Mouse (Mus musculus) left cerebral cortex, postnatal 25 days (tissue): Measurements from ENCODE around the gene Rxfp4. TPM values are rescaled to one million over a fixed set of nuclear protein-coding genes. Genes with fewer than 3 reads are reported as not detected.

Experiments used
- DNase-seq, 2 experiments: peaks; one replicate each; pipeline ENCODE4 v3.0.0; 2022; ENCODE audit warnings: low spot score in 2 of 2, mixed read lengths in 1 of 2
- intact Hi-C: fragments of 180-260 bp; cut with DNase I; formaldehyde crosslinking; loops from one replicate; pipeline ENCODE4 v1.15.1; 2025
- total RNA-seq, 2 experiments: library from RNA; stranded (reverse); gene quantifications; 2 replicates each; pipeline ENCODE4 v1.2.3; 2021

The Rxfp4 gene
- total RNA-seq, 2 experiments from 2014 or later = not detected

DNA sequence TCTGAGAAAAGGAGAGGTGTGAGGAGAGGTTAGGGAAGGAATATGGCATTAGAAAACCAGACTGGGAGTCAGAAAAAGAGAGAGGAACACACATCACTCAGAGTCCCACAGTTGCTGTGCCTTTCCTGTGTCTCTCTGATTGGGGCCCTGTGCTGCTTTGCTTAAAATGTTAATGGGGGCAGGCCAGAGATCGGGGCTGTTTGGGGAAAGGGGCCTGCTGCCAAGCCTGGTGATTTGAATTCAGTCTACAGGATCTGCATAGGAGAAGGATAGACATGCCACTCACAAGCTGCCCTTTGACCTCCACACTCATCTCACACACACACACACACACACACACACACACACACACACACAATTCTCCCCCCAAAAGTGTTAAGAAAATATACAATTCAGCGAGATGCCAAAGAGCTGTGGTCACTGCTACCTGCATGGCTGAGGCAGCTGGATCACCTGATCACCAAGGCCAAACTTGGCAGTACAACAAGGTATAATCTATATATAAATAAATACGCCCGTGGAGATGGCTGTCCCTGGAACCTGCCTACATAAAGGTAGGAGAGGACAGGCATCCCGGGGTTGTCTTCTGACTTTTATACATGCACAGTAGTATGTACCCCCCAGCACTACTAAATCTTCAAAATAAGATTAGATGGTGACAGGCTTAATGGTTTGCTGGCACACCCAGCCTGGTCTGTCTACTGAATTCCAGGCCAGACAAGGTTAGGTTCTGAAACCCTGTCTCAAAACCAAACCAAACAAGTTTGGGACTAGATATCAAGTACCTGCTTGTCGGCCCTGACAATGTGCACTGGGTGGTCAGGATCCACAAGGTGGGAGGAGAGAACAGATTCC, 801 bp upstream of the Rxfp4 start:
- intact Hi-C loops = no loop called here
- no peak for DNase-seq

DNA sequence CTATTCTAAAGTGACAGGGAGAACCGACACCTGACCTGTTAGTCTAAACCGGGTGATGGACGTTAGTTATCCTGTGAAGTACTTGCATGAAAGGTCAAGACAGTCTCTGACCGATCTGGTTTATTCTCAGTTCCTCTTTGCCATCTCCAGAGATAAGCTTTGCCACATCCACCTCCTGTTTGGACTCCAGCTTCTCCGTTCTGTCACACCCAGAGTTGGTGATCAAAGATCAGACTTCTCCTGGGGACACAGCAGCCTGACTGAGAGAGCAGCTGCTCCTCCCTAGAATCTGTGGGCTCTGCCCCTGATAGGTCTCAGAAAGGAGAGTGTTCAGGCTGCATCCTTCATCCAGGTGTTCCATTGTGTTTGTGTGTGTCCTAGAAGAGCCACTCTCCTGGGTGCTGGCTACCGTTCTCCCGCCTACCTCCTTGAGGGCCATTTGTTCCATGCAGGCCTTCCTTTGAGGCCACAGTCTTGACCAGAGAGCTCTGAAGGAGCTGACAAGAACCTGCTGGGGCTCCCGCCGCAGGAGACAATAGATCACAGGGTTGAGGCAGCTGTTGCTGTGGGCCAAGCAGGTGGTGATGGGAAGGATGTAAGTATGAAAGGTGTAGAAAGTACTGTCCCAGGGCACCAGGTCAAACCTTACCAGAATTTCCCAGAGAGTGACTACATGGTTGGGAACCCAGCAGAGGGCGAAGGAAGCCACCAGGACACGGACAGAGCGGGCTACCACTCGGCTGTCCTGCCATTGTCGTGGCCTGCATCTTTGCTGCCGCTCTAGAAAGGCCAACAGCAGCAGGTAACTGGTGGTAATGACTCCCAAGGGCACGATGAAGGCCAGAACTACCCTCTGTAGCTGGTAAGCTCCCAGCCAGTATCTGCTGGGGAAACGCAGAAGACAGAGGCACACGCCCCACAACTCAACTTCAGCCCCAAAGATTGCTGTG, 998 bp downstream of the Rxfp4 start:
- intact Hi-C loops = no loop called here
- no peak for DNase-seq

DNA sequence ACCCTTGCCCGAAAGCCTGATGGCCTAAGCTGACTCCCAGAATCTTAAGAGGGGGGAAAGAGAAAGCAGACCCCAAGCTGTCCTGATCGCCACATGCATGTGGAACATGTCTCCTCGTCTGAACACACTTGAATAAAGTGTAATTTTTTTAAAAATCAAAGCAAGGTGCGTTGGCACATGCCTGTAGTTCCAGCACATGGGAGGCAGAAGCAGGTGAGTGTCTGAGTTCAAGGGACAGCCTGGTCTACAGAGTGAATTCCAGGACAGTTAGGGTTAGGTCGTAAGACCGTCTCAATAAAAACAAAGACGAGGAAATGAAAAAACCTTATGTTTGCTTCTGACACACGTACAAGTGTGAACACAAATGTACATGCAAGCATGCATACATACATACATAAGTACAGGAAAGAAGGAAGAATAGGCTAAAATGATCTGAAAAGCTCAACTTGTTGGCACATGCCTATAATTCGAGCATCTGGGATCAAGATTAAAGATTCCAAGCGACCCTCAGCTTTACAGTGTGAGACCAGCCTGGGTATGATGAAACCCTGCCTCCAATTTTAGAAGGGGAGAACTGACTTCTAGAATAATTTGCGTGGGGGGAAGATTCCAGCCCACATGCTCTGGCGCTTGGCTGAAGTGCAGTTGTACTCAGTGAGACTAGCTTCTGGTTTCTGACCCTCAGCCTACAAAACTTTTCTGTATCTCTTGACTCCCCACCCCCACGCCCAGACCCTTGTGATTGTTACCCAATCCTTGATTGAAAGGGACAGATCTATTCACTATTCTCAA, 2.0 kb downstream of the Rxfp4 start:
- no peak for DNase-seq
- intact Hi-C loops = no loop called here

DNA sequence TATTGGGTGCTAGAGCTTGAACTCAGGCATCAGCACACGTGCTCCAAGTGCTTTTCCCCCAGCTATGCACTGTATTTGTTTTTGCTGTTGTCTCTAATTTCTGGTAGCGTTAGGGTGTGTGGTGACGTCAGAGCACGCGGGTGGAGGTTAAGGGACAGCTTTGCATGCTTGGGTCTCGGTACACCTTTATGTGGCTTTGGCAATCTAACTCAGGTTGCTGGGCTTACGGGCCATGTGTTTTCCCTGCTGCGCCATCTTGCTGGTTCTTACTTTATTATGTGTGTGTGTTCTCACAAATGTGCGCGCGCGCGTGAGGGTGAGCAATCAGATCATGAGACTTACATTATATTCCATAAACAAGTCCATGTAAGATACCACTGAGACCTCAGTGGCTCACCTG, 3.0 kb downstream of the Rxfp4 start:
- intact Hi-C loops = no loop called here
- DNase-seq = no peak

- DNase-seq = no peak
- intact Hi-C loops = no loop called here
Observed at GRCm38 (mm10) chr3:88649186-88649585, 3.8 kb downstream of the Rxfp4 start.

- no peak for DNase-seq
- intact Hi-C loops = no loop called here
Observed at GRCm38 (mm10) chr3:88648452-88649168, 4.3 kb downstream of the Rxfp4 start.

- no peak for DNase-seq
- intact Hi-C loops = no loop called here
Observed at GRCm38 (mm10) chr3:88647779-88648413, 5.0 kb downstream of the Rxfp4 start.

DNA sequence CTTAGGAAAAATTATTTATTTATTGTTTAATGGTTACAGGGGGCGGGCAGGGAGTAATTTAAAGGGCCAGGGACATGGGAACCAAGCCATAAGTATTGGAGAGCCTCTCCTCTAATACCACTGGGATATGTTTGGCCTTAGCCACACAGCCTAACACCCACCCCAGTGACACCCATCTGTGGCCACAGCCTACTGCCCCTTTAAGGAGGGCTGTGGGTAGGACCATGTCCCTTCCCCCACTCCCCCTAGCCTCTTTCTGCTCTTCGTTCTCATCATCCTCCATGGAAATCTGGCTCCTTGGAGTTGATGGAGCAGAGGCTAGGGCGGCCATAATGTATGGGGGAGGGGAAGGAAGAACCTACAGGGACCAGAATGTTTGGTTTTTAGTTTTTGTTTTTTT, 5.9 kb downstream of the Rxfp4 start:
- intact Hi-C loops = no loop called here
- DNase-seq = no peak

- no peak for DNase-seq
- intact Hi-C loops = no loop called here
Observed at GRCm38 (mm10) chr3:88646426-88646995, 6.4 kb downstream of the Rxfp4 start.

- intact Hi-C loops = no loop called here
Observed at GRCm38 (mm10) chr3:88645937-88646336, 7.0 kb downstream of the Rxfp4 start.

DNA sequence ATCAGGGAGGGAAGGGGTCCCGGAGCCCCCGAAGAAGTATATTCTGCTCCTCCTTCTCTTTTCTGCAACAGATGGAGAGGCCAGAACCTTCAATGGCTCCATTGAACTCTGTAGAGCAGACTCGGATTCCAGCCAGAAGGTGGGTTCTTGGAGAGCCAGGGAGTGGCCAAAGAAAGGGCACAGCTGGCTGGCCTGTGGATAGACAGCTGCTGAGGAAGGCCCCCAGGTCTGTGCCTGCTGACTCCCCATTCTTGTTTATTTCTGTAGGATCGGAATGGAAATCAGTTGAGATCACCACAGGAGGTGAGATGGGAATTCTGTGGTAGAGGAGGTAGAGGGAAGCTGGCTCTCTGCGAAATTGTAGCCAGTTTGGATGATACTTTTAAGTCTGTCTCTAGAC, 9.9 kb downstream of the Rxfp4 start:
- DNase-seq = no peak
- intact Hi-C loops = no loop called here

More at GRCm38 (mm10) chr3:88645937-88646336, 7.0 kb downstream of the Rxfp4 start:
- no peak for DNase-seq

DNA sequence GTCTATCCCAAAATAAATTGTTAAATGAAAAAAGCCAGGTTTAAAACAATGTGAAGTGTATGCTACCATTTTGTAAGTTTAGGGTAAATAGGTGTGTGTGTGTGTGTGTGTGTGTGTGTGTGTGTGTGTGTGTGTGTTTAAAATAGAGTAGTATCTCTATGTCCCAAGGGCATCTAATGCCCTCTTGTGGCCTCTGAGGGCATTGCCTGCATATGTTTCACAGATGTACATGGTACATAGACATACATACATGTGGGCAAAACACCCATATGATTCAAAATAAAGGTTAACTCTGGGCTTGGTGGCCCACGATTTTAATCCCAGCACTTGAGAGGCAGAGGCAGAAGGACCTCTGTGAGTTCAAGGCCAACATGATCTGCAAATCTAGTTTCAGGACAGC, 12.3 kb downstream of the Rxfp4 start:
- peak in 1 of 2 experiments; percentile 73 for DNase-seq
- intact Hi-C loops = loop anchor here (2.0 kb wide), 1 partner anchor 34 kb away; no protein-coding TSS in a partner anchor

- no peak for DNase-seq
- intact Hi-C loops = no loop called here
Observed at GRCm38 (mm10) chr3:88639239-88639638, 13.7 kb downstream of the Rxfp4 start.

GRCm38 (mm10) chr3:88637134-88637533, 15.8 kb downstream of the Rxfp4 start:
- intact Hi-C loops = no loop called here
- no peak for DNase-seq

GRCm38 (mm10) chr3:88636555-88636986, 16.4 kb downstream of the Rxfp4 start:
- DNase-seq = peak in 1 of 2 experiments; percentile 83
- intact Hi-C loops = no loop called here

- intact Hi-C loops = no loop called here
- DNase-seq = no peak
Observed at GRCm38 (mm10) chr3:88635506-88636275, 17.3 kb downstream of the Rxfp4 start.

DNA sequence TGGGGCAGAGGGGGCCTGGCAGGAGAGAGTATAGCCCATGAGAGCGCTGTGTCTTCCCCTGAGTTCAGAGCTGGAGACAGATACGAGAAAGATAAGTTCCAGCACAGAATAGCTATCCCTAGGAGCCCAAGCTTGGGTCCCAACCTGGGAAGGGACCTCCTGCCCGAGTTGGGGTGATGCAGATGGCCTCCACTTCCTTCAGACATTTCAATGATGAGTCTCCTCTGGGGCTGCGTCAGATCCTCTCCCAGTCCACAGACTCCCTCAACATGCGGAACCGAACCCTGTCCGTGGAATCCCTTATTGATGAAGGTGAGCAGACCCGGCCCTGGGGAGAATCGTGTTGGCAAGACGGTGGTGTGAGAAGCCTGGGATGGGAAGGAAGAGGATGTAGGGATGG, 19.9 kb downstream of the Rxfp4 start:
- intact Hi-C loops = loop anchor here (2.0 kb wide), 1 partner anchor 26 kb away; no protein-coding TSS in a partner anchor
- no peak for DNase-seq
